Mouse (Mus musculus) embryonic fibroblast, embryonic 13.5 days (primary cell): ENCODE measurements around the gene Zfp503.

Experiments used
- CTCF ChIP-seq: IDR thresholded peaks from 2 replicates; pipeline ENCODE4 v1.5.1; 2011; ENCODE audit warnings: mild to moderate bottlenecking, control low read depth, low read length, moderate library complexity, borderline replicate concordance; ENCODE audit not compliant: insufficient read depth
- POLR2A ChIP-seq: IDR thresholded peaks from 2 replicates; pipeline ENCODE4 v1.6.1; 2011; ENCODE audit warnings: low read depth, mild to moderate bottlenecking, control low read depth, low read length, moderate library complexity

- TF ChIP-seq CTCF, result peak; percentile 61; the same call in 1 of the 2 replicates
- peak; percentile 24; the same call in 1 of the 2 replicates for TF ChIP-seq POLR2A
Measured at GRCm38 (mm10) chr14:21985981-21986732, 3.2 kb downstream of the Zfp503 start.
